Mouse (Mus musculus) ES-E14 (cell line): Measurements from ENCODE around the gene Islr. TPM values are rescaled to one million over a fixed set of nuclear protein-coding genes. Genes with fewer than 3 reads are reported as not detected.

Experiments used
- DNase-seq: peaks from one replicate; pipeline ENCODE4 v3.0.0-alpha.2; 2013; ENCODE audit warnings: low read depth, low spot score
- H3K27ac ChIP-seq: 2 replicates; pipeline ENCODE4 v1.5.1; 2012; ENCODE audit warnings: low read depth, mild to moderate bottlenecking, low read length, moderate library complexity, mixed read lengths; ENCODE audit not compliant: poor library complexity, insufficient read depth, severe bottlenecking
- H3K36me3 ChIP-seq: 2 replicates; pipeline ENCODE4 v1.6.1; 2012; ENCODE audit warnings: mild to moderate bottlenecking, low read length, moderate library complexity, mixed read lengths; ENCODE audit not compliant: control insufficient read depth, poor library complexity, insufficient read depth, severe bottlenecking
- H3K4me1 ChIP-seq, 2 experiments: fragments of 150-350 bp in 1 of 2; sonication (generic) in 1 of 2; 2 replicates each; pipeline ENCODE4 v1.6.1; 2012; ENCODE audit warnings: low read length in 2 of 2, mild to moderate bottlenecking in 1 of 2, mixed read lengths in 1 of 2; ENCODE audit not compliant: control insufficient read depth in 2 of 2, insufficient read depth in 2 of 2, poor library complexity in 1 of 2
- H3K4me3 ChIP-seq, 2 experiments: fragments of 150-350 bp in 1 of 2; sonication (generic) in 1 of 2; 2 replicates each; pipeline ENCODE4 v1.5.1; 2012; ENCODE audit warnings: low read length in 2 of 2, low read depth in 1 of 2, mild to moderate bottlenecking in 1 of 2, mixed read lengths in 1 of 2; ENCODE audit not compliant: insufficient read depth in 1 of 2, poor library complexity in 1 of 2, severe bottlenecking in 1 of 2
- H3K9ac ChIP-seq: 2 replicates; pipeline ENCODE4 v1.6.1; 2012; ENCODE audit warnings: low read depth, mild to moderate bottlenecking, low read length, mixed read lengths; ENCODE audit not compliant: poor library complexity, insufficient read depth, severe bottlenecking
- H3K9me3 ChIP-seq: fragments of 150-350 bp; sonication (generic); 2 replicates; pipeline ENCODE4 v1.6.1; 2012; ENCODE audit warnings: low read depth, mild to moderate bottlenecking, low read length; ENCODE audit not compliant: control insufficient read depth, insufficient read depth
- CHD2 ChIP-seq: IDR thresholded peaks from 2 replicates; pipeline ENCODE4 v1.6.1; 2014; ENCODE audit warnings: mild to moderate bottlenecking, low read depth, low read length, inconsistent platforms
- HCFC1 ChIP-seq: IDR thresholded peaks from 2 replicates; pipeline ENCODE4 v1.6.1; 2012; ENCODE audit warnings: low read length, inconsistent platforms, borderline replicate concordance; ENCODE audit not compliant: insufficient read depth
- MAFK ChIP-seq: IDR thresholded peaks from 2 replicates; pipeline ENCODE4 v1.6.1; 2014; ENCODE audit warnings: mild to moderate bottlenecking, low read depth, low read length, inconsistent platforms; ENCODE audit not compliant: insufficient read depth
- ZC3H11A ChIP-seq: IDR thresholded peaks from 2 replicates; pipeline ENCODE4 v1.6.1; 2012; ENCODE audit warnings: low read depth, mild to moderate bottlenecking, inconsistent platforms, low read length, borderline replicate concordance
- ZNF384 ChIP-seq: IDR thresholded peaks from 2 replicates; pipeline ENCODE4 v1.6.1; 2012; ENCODE audit warnings: low read depth, low read length, inconsistent platforms
- in situ Hi-C, 2 experiments: fragments of 600-800 bp; cut with MboI; formaldehyde crosslinking; loops; one replicate each; pipeline ENCODE4 v1.15.1; 2025; ENCODE audit warnings: low sequenced_read_pairs in 2 of 2, inconsistent platforms in 1 of 2; ENCODE audit not compliant: unreplicated experiment in 2 of 2
- total RNA-seq: library from RNA; depleted of rRNA; stranded (reverse); fragments of 300-350 nt; gene quantifications from 2 replicates; pipeline ENCODE4 v1.2.3, GENCODE M21; 2012

The Islr gene
- total RNA-seq, 1 experiment: 0.22 TPM

DNA sequence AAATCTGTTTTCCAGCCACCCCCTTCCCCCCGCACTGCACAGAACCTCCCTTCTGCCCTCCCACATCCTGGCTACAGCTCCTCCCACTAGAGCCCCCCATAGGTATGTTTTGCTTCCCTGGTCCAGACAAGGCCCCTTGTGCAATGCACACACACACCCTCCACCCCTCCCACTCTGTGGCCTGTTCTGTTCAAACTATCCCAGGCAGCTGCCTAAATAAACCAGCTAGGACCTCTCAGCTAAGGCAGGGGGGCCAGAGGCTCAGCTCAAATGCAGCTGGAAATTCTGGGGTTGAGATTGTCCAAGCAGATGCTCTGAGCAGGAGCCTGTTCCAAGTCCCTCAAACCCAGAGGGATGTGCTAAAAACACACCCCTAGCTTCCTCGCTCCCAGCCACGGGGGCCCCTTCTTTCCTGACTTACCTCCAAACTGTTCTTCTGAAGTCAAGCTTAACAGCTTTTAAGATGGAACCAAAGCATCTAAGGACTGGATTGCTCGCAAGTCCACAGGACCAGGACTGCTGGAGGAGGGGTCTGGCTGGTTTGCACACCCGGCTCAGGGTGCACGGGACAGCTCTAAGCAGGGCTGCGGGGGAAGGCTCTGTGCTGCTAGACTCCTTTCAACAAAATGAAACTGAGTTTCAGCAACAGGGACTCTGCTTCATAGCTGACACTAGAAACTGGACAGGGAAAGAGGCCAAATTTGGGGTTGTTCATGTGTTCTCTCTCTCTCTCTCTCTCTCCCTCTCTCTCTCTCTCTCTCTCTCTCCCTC, 45.4 kb downstream of the Islr start:
- in situ Hi-C loops: no loop called here

GRCm38 (mm10) chr9:58157838-58158237, 46.3 kb downstream of the Islr start:
- no peak for DNase-seq
- Histone ChIP-seq H3K27ac (no peak overlapping the region), H3K9ac (no peak overlapping the region), H3K36me3 (no peaks in the 10 kb centered on the region), H3K9me3 (no peaks in the 10 kb centered on the region), H3K4me3 (peak overlapping the region; percentile 21 to 26; a peak in 2 of 4 replicates), H3K4me1 (no peaks in the 10 kb centered on the region; a peak in 1 of 4 replicates)
- in situ Hi-C loops: no loop called here
- TF ChIP-seq MAFK (no peak), HCFC1 (no peak), ZC3H11A (no peak), CHD2 (no peak), ZNF384 (no peak)

More for the DNA sequence above, 45.4 kb downstream of the Islr start:
- Histone ChIP-seq H3K36me3 (no peaks in the 10 kb centered on the region), H3K27ac (no peak overlapping the region), H3K4me1 (no peaks in the 10 kb centered on the region; a peak in 1 of 4 replicates), H3K4me3 (no peak overlapping the region), H3K9me3 (no peaks in the 10 kb centered on the region), H3K9ac (no peak overlapping the region)
- DNase-seq: no peak
- no peak for TF ChIP-seq CHD2

DNA sequence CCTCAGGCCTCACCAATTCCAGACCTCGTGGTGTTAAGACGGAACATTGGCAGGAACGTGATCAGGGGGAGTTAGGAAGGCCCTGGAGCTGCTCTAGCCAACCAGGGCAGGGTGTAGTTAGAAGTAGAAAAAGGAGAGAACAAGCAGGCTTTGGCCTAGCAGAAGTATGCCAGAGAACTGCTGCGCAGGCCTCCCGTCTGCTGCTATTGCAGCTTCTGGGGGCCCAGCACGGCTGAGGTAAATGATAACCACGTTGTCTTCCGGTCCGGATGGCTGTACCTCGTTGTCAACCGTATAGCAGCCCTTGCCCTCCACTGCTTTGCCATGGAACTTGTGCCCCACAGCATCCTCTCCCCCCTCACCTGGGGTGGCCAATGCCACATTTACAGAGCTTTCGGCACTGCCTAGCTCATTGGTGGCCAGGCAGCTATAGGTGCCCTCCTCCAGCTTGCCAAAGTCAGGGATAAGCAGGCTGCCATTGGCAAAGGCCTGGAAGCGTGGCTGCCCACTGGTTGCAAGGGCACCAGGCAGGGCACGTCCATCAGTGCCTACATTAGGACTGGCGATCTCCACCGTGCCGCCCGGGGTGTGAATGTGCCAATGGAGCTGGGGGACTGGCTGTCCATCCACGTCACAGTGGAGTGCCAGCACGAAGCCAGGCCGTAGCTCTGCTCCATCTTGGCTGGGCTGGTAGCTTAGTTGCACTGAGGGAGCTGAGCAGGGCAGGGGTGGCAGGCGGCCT, 47.1 kb downstream of the Islr start:
- no peak for TF ChIP-seq HCFC1
- TF ChIP-seq ZC3H11A: no peak
- no peak for TF ChIP-seq MAFK
- no peak for TF ChIP-seq ZNF384
- no peak for TF ChIP-seq CHD2
- H3K4me3 ChIP-seq: peak overlapping the region in 1 of 2 experiments; percentile 21; a peak in 1 of 4 replicates
- no peak overlapping the region for H3K27ac ChIP-seq
- no peaks in the 10 kb centered on the region for H3K9me3 ChIP-seq
- H3K4me1 ChIP-seq: no peaks in the 10 kb centered on the region; a peak in 1 of 4 replicates
- H3K36me3 ChIP-seq: no peaks in the 10 kb centered on the region
- in situ Hi-C loops: no loop called here
- no peak for DNase-seq
- no peak overlapping the region for H3K9ac ChIP-seq

DNA sequence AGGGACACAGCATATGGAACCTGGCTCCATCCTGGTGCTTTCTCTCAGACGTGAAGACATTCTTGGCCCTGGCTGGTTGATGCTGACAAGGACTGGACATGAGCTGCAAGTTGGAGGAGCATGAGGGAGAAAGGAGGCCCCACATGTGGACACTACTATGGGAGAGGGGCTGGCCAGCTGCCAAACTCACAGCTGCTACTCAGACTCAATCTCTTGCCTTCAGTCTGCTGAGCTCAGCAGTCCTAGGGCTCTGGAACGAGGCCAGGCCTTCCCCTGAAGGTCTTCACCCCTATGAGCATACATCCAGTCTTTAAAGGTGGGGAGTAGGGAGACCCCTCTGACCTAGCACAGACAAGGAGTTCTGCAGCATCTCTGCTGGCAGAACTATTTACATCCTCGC, 48.7 kb downstream of the Islr start:
- no peaks in the 10 kb centered on the region for H3K36me3 ChIP-seq
- H3K27ac ChIP-seq: no peak overlapping the region
- no peaks in the 10 kb centered on the region; a peak in 1 of 4 replicates for H3K4me1 ChIP-seq
- no peak overlapping the region for H3K4me3 ChIP-seq
- no peak for DNase-seq
- in situ Hi-C loops: no loop called here
- no peak for TF ChIP-seq HCFC1
- TF ChIP-seq MAFK: 0 out of 2 replicates have a peak, but pooled peaks have one; percentile 15
- TF ChIP-seq ZNF384: no peak
- no peak for TF ChIP-seq ZC3H11A
- TF ChIP-seq CHD2: no peak
- no peaks in the 10 kb centered on the region for H3K9me3 ChIP-seq
- no peak overlapping the region for H3K9ac ChIP-seq

GRCm38 (mm10) chr9:58153095-58153494, 51.0 kb downstream of the Islr start:
- no peaks in the 10 kb centered on the region for H3K9me3 ChIP-seq
- H3K4me3 ChIP-seq: no peak overlapping the region
- TF ChIP-seq ZNF384 (no peak), CHD2 (no peak)
- in situ Hi-C loops: no loop called here
- H3K9ac ChIP-seq: no peak overlapping the region
- no peaks in the 10 kb centered on the region; a peak in 1 of 4 replicates for H3K4me1 ChIP-seq
- no peak for DNase-seq
- no peak overlapping the region for H3K27ac ChIP-seq
- no peaks in the 10 kb centered on the region for H3K36me3 ChIP-seq
